ENCODE assay signal across 8 mouse cellular contexts in the genomic region with DNA sequence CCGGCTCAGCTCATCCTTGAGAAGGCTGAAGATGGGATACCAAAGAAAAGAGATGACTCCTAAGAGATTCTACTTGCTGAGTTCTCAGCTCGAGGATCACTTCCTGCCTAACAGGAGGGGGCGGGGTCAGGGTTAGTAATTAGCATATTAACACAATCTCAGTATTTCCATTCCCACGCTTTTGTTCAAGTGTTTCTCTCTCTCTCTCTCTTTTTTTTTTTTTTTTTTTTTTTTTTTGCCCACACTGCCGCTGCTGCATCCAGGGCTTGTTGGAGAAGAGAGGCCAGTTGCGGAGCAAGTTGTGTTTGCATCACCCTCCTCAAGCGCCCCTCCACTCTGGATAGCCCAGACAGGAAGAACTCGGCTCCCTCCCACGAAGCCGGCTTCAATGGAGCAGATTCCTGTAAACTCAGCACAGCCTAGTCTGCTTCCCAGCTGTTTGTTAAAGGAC. TPM values are rescaled to one million over a fixed set of nuclear protein-coding genes. Genes with fewer than 3 reads are reported as not detected.
A peak's percentile ranks its signal among the peaks of the same experiment; 100 is the strongest.
DNase-seq lines count a peak whose midpoint lies in the region; ATAC-seq and TF ChIP-seq lines count a peak whose summit lies in the region.

No protein-coding gene starts in this region.

- H3K4me3 ChIP-seq in gastrocnemius, adult 2 months = peak overlapping the region; percentile 59
- peak overlapping the region; percentile 16; the same call in 1 of the 2 replicates for H3K4me3 ChIP-seq in forebrain, embryonic 11.5 days (ENCODE audit: low read depth, low read length)

- no peaks in the 10 kb centered on the region for H3K9me3 ChIP-seq in forebrain, embryonic 11.5 days (ENCODE audit: control insufficient read depth, low read length)

- peak overlapping the region; percentile 43 for H3K9ac ChIP-seq in forebrain, embryonic 11.5 days (ENCODE audit: low read length)

- intact Hi-C loops in gastrocnemius, adult 2 months (cut with DNase I) = no loop called here
- intact Hi-C loops in left cerebral cortex, postnatal 25 days (cut with DNase I) = no loop called here

- no peak for DNase-seq in gastrocnemius, adult 2 months
- DNase-seq in gastrocnemius, postnatal 25 days = no peak
- DNase-seq in forebrain, embryonic 11.5 days (ENCODE audit: low spot score) = peak; percentile 56
- DNase-seq in kidney, adult 9 months = peak; percentile 11
- peak; percentile 21 for DNase-seq in lung, postnatal 14 days
- no peak for DNase-seq in left cerebral cortex, adult 18-20 months (ENCODE audit: low spot score in 2 of 2)
- no peak for DNase-seq in urinary bladder, postnatal 36 days (ENCODE audit: low spot score in 2 of 2)
- no peak for DNase-seq in left cerebral cortex, postnatal 25 days (ENCODE audit: low spot score in 2 of 2)

- peak; percentile 51 for ATAC-seq in forebrain, embryonic 11.5 days (replicated peaks; ENCODE audit: low FRiP score)

- no peaks in the 10 kb centered on the region for H3K27me3 ChIP-seq in forebrain, embryonic 11.5 days (ENCODE audit: control insufficient read depth, insufficient read depth, low read length)

- 9% methylated on average over 10 of the region's 10 CpGs for whole genome bisulfite sequencing in forebrain, embryonic 11.5 days

- no peaks in the 10 kb centered on the region for H3K36me3 ChIP-seq in forebrain, embryonic 11.5 days (ENCODE audit: control insufficient read depth, insufficient read depth, low read length)

- H3K4me1 ChIP-seq in forebrain, embryonic 11.5 days (replicated peaks; ENCODE audit: control insufficient read depth, insufficient read depth, low read length) = peaks cover 2% of the 10 kb centered on the region; the same call in 1 of the 2 replicates

- no peak for TF ChIP-seq CTCF in gastrocnemius, adult 2 months (IDR thresholded peaks at IDR 0.05)

- peak overlapping the region; percentile 47 for H3K4me2 ChIP-seq in forebrain, embryonic 11.5 days (ENCODE audit: low read depth, low read length, severe bottlenecking)

- peak overlapping the region; percentile 20; the same call in 1 of the 2 replicates for H3K27ac ChIP-seq in gastrocnemius, adult 2 months
- no peak overlapping the region for H3K27ac ChIP-seq in forebrain, embryonic 11.5 days (ENCODE audit: low read depth, low read length)

RNA-seq across cellular contexts. Expression of a gene that starts 27.5 kb away (rescaled TPM):
- total RNA-seq in gastrocnemius, adult 2 months (2021) = 1 to 10 TPM in 1 of 2 experiments, under 1 TPM in 1; 0.69 to 1.3 TPM
- total RNA-seq in gastrocnemius, postnatal 25 days (2021) = 1 to 10 TPM; 1.1 to 2.6 TPM
- 1.1 and 1.3 TPM in 2 replicates for polyA plus RNA-seq in forebrain, embryonic 11.5 days (2014; fragmentation: Nextera tagmentation; extraction: Ambion mirVana)
- total RNA-seq in left cerebral cortex, adult 18-20 months (2021) = 1 to 10 TPM; 3.8 to 4.4 TPM
- total RNA-seq in left cerebral cortex, postnatal 25 days (2021) = 1 to 10 TPM; 2.4 to 2.7 TPM

RNA-seq across cellular contexts. Expression of a gene that starts 33.8 kb away (rescaled TPM):
- not detected for total RNA-seq in gastrocnemius, adult 2 months (2021)
- total RNA-seq in gastrocnemius, postnatal 25 days (2021) = not detected
- polyA plus RNA-seq in forebrain, embryonic 11.5 days (2014; fragmentation: Nextera tagmentation; extraction: Ambion mirVana) = not detected in 2 replicates
- not detected for total RNA-seq in left cerebral cortex, adult 18-20 months (2021)
- total RNA-seq in left cerebral cortex, postnatal 25 days (2021) = not detected

Comparison
In these comparisons a context has a peak if more than half of its experiments do, and no peak if none do; other contexts are left out.
1. DNase-seq: peak in forebrain, embryonic 11.5 days (single experiment), kidney, adult 9 months (single experiment) and lung, postnatal 14 days (single experiment); none in gastrocnemius, adult 2 months (single experiment), gastrocnemius, postnatal 25 days (single experiment), left cerebral cortex, adult 18-20 months (0 of 2), urinary bladder, postnatal 36 days (0 of 2) and left cerebral cortex, postnatal 25 days (0 of 2).